Mouse (Mus musculus): ENCODE measurements around the gene Bbs12.

Gene Bbs12

DNA sequence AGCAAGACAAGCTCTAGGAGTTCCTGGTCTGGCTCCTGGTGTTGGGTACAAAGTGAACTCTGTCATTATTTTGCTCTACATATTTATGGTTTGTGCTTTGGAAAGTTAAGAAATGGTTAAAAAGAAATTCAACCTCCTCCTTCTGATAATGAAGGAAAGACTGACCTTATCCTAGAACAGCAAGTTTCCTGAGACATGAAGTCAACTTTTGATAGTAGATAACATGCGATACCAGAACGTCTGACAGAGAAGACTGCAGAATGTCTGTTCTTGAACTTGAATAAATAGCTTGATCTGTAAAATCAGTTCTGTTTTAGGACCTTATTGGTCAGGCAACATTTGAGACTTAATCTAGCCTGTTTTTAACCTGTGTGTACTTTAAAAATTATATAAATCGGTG lies 14.3 kb downstream of the Bbs12 start:
- DNase-seq (ENCODE audit: low read depth), result no peak

DNA sequence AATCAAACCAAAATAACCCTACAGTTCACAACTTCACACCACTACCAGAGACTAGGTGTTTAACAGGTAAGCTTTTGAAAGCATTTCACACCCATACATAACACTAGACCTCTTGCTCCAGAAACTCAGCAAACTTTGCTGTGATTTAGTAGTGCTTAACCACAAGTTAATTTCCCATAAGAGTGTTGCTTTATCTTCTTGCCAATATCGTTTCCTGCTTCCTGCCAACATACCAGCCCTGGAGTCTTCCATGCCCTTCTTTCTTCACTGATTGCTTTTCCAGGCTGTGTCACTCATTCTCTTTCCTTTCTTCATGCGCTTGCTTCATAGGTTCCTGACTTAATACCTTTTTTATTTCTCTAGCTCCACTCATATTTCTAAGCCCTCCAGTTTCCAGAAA lies 16.1 kb downstream of the Bbs12 start:
- peak; percentile 51 for DNase-seq (ENCODE audit: low read depth)

DNA sequence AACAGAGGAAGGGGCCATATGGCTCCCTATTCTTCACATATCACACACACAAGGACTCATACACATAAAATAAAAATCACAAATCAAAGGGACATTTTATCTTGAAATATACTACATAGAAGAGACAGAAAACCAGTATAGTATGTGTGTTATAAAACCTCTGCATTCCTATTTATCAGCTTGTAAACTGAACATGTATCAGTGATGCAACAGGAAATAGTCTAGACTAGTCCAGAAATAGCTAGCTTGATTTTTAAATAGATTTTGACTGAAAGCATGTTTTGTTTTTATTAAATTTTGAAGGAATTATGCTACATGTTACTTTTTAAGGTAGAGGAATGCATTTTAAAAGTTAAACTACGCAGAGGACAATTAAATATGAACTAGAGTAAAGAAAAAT lies 17.6 kb downstream of the Bbs12 start:
- DNase-seq (ENCODE audit: low read depth), result no peak

- peak; percentile 90 for DNase-seq (ENCODE audit: low read depth)
These were observed 19.7 kb downstream of the Bbs12 start for GRCm38 (mm10) chr3:37331999-37332449.

- DNase-seq (ENCODE audit: low read depth), result no peak
These were observed 21.7 kb downstream of the Bbs12 start for GRCm38 (mm10) chr3:37334053-37334452.

DNA sequence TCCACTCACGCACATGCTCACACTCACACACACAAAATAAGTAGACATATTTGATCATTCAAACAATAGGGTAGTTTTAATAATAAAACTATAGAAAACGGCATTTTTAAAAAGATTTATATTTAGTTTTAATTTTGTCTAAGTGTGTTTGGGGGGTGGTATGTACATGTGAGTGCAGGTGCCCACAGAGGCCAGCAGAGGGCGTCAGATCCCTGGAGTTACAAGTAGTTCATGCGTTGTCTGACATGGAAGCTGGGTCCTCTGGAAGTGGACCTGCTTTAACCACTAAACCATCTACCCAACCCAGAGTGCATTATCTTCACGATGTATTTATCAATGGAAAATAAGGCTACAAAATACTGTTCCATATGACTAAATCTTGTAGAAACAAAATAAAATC lies 28.8 kb downstream of the Bbs12 start:
- DNase-seq (ENCODE audit: low read depth), result peak; percentile 62

DNA sequence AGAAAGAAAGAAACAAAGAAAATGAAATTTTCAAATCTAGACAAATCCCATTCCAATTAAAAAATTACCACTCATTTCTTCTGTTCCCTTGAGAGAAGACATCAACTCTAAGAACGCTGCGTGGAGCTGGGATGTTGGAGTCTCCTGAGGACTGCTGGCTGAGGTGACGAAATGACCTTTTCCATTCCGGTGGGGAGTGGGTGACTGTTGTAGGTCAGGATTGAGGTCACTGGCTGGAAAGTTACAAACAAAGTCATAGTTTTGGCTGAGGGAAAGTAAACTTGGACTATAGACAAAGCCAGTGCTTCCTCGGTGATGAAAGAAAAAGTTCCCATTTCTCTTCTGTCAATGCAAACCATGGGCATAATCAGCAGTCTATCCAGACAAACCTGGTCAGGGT lies 30.5 kb downstream of the Bbs12 start:
- no peak for DNase-seq (ENCODE audit: low read depth)

DNA sequence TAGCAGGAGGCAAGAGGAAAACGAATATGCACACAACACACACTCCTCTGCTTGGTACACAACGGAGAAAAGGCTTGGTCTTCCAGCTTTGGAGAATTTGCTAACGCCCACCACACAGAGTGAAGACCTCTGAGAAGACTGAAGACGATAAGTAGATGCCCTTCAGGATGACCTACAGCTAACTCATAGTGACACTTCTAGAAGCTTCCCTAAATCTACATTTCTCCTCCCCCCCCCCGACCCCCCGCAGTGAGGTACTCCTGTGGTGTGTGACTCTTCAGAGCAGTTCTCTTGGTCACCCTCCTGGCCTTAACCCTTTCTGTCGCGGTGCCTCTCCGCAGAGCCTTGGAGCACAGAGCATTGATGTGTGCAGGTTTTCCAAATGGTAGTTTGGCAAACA lies 35.3 kb downstream of the Bbs12 start:
- DNase-seq (ENCODE audit: low read depth), result no peak

GRCm38 (mm10) chr3:37348221-37349165 lies 36.1 kb downstream of the Bbs12 start, which contains the start of gene Fgf2:
Gene Fgf2, plus strand, starts transcription at chr3:37348346.
- no peak for DNase-seq (ENCODE audit: low read depth)

DNA sequence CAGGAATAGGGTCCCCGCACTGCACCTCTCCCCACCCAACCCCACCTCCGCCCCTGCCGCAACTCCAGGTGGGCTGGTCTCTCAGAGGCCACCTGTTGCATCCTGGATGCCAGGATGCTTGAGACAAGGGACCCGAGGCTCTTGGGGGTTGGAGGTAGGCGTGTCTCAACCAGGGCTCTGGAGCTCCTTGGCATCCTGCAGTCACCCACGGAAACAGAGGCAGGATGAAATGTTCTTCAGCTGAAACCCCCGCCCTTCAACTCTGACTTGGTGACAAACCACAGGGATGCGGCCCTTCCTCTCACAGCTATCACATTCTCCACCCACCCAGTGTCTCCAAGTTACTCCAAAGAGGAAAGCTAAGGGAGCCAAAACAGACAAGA lies 36.8 kb downstream of the Bbs12 start:
- DNase-seq (ENCODE audit: low read depth), result no peak

DNA sequence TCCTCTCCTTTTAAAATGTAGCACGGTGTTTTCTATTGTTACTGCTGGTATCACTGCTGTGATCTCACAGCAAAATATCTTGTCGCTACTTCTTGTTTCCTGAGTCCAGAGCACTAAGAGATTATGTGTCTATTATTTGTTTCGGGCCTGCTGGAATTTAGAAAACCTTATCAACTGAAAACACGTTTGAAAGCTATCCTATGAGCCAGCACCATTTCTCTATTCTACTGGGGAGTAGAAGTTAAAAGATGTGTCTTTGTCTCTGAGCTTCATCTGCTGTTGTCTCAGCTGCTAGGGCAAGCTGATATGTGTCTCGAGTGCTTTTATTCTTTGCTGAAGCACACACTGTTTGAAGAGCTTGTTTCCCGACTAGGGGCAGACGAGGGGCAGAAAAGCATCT lies 38.0 kb downstream of the Bbs12 start:
- no peak for DNase-seq (ENCODE audit: low read depth)

GRCm38 (mm10) chr3:37353951-37354481 lies 41.7 kb downstream of the Bbs12 start:
- DNase-seq (ENCODE audit: low read depth), result no peak

DNA sequence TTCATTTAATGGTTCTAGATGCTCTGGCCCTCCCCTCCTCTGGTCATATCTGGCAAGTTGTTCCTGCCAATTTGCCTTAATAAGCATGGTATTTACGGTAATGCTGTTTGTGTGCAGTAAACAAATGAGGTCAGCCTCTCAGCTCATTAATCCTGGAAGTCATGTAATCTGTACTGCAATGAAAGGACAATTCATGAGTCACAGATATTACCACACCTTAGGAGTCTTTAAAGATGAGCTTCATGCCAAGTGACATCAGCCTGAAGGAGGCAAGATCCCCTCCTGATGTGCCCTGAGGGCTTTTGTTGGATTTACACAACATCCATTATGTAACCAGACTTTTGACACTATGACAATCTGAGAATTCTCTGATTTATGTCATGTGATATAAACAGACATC lies 42.4 kb downstream of the Bbs12 start:
- DNase-seq (ENCODE audit: low read depth), result no peak

GRCm38 (mm10) chr3:37360729-37361128 lies 48.4 kb downstream of the Bbs12 start:
- DNase-seq (ENCODE audit: low read depth), result peak; percentile 67

DNA sequence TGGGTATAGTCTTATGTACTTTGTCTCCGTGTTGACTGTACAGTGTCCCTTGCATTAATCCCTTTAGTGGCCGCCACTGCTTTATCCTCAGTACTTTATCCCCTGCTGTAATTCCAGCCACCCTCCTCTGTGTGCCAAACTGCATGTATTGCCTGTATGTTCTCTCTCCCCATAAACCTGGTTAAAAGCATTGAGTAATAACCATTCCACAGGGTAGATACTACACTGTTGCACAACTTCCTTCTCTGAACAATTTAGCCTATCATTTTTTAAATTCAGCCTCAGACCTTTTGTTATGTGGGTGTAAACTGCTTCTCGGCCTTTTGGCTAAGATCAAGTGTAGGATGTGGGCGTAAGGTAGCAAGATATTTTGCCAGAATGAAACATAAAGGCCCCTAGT lies 52.8 kb downstream of the Bbs12 start:
- peak; percentile 22 for DNase-seq (ENCODE audit: low read depth)

- DNase-seq (ENCODE audit: low read depth), result no peak
These were observed 53.6 kb downstream of the Bbs12 start for GRCm38 (mm10) chr3:37365976-37366375.

DNA sequence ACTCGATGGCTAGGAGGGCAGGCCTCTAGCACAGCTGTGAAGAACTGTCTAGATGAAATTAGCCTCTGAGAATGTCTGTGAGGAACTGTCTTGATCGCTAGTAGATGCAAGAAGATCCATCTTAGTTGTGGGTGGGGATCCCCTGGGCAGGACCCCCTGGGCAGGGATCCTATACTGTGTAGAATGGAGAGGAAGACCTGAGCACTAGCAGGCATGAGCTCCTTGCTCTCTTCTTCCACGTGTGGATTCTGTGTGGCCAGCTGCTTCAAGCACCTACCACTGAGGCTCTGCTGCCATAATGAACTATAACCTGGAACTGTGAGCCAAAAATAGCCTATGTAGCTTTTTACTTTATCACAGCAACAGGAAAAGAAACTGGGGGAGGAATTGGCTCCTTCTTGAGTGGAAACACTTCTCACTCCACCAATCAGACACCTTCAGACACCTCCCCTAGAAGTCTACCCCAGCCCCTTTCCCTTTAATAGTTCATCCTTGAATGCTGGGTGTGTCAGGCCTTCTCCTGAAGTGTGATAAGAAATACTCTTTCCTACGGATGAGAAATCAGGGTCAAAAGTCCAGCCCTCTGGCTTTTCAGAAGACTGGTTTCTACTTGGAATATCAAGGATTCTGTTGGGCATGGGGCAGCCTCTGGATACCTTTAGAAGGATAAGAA lies 54.2 kb downstream of the Bbs12 start:
- DNase-seq (ENCODE audit: low read depth), result no peak

DNA sequence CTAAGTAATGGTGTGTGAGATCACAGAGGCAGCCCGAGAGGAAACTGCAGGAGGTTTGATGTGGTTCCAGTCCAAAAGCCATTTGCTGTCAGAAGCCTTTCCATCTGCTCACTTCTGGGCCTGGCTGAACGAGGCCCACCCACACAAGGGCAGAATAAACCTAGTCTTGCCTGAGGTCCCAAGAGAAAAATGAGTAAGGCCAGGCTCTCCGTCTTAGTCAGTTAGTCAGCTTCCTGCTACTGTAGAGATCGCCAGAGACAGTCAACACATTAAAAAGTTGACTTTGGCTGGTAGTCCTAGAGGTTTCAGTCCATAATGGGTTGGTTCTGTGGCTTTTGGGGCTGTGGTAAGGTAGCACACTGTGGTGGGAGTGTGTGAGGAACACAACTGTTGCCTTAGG lies 58.1 kb downstream of the Bbs12 start:
- DNase-seq (ENCODE audit: low read depth), result peak; percentile 13

Measured in 416B (cell line).